Mouse (Mus musculus): ENCODE measurements at regions not wholly inside any gene's neighbourhood (a gene's known extent, or its start where the extent isn't known, plus 50 kb on each side); places are given as distances from the start of the nearest gene placed in this dataset.

GRCm38 (mm10) chr12:16135602-16136213, 319.0 kb upstream of the Trib2 start:
- no peak for DNase-seq

DNA sequence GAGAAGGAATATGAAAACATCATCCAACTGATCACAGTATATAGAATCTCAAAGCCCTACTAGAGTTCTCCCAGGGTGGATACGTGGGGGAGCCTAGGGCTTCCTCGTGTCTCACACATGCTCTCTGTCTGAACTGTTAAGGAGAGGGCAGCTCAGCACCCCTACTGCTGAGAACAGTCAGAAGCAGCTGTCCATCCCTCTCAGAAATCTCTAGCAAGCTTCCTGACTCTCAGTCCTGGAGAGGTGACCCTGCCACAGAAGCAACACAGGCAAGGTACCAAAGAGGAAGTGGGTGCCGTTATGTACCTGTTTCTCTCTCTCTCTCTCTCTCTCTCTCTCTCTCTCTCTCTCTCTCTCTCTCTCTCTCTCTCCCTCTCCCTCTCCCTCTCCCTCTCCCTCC, 317.7 kb upstream of the Trib2 start:
- no peak for DNase-seq

DNA sequence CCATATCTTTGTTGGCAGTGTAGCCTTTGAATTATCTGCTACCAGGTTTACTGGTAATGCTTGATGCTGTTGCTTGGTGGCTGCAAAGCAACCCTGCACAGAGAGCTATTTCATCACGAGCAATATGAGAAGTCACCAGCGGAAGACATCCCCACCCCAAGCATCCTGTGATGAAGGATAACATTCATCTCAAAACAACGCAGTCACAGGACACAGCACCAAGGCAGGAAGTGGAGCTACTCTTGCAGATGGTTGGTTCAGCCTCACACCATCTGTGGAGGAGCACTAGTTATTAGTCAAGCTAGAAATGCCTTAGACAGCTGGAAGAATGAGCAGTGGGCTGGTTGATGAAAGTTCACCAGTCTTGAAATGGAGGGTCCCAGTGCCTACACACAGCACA, 316.5 kb upstream of the Trib2 start:
- no peak for DNase-seq

- DNase-seq: no peak
Observed at GRCm38 (mm10) chr12:16131740-16132077, 315.0 kb upstream of the Trib2 start.

GRCm38 (mm10) chr12:16131028-16131739, 314.5 kb upstream of the Trib2 start:
- no peak for DNase-seq

GRCm38 (mm10) chr12:16130605-16131004, 313.9 kb upstream of the Trib2 start:
- DNase-seq: no peak

DNA sequence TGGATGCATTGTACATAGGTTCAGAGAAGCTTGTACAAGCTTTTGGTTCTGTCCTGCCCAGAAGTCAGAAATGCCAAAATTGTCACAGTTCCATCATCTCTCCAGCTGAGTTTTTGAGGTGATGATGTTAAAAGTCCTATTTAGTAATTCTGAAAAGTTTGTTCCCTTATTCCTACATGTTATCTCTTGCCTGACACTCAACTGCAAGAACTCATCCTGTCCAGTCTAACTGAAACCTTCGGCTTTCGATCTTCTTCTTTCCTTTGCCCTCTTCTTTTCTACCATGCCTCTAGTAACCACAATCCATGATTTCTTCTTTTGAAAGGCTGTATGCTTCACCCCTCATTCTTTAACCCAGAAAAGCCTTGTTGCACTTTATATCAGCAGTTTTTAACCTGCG, 313.2 kb upstream of the Trib2 start:
- no peak for DNase-seq

DNA sequence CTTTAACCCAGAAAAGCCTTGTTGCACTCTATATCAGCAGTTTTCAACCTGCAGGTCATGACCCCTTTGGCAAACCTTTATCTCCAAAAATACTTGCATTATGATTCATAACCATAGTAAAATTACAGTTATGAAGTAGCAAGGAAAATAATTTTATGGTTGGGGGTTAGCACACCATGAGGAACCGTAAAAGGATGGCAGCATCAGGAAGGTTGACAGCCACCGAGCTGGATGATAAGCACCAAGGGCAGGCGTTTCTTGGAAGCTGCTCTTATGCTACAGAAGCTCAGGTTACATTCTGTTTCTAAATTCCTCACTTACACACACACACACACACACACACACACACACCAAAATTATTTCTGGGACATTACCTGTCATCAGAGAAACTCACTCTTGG, 312.5 kb upstream of the Trib2 start:
- DNase-seq: no peak

- no peak for DNase-seq
Observed at GRCm38 (mm10) chr12:16124906-16125305, 308.2 kb upstream of the Trib2 start.

DNA sequence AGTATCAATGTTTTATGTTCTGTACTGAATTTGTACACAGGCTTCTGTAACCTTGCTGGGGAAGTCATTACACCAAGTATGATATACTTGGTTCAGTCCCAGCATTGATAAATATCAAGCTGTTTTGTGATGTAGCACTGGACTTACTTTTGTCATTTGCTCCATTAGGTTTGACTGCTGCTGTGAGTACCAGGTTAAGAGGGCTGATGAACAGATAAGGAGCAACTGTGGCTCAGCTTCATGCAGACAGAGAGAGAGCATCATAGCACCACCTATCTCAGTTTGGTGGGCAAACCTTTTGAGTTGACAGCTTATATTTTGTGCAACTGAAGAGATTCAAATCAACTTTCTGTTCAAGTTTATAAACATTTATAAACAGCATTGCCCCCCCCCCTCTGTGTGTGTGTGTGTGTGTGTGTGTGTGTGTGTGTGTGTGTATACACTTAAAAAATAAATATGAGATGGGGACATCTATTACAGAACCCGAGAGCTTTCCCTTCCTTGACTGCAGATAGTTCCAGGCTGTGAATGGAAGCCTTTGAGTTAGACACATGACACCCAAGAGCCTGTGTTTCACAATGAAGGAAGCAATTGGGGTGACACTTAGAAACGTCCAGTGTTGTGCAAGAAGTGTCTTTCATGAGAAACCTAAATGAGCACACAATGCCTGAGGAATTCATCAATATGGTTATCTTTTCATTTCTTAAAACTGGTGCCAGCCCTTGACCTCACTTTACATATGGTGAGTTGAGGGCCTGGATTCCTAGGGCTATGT, 305.8 kb upstream of the Trib2 start:
- DNase-seq: no peak

GRCm38 (mm10) chr12:16121787-16122186, 305.1 kb upstream of the Trib2 start:
- no peak for DNase-seq

GRCm38 (mm10) chr12:16118710-16119109, 302.0 kb upstream of the Trib2 start:
- DNase-seq: no peak

DNA sequence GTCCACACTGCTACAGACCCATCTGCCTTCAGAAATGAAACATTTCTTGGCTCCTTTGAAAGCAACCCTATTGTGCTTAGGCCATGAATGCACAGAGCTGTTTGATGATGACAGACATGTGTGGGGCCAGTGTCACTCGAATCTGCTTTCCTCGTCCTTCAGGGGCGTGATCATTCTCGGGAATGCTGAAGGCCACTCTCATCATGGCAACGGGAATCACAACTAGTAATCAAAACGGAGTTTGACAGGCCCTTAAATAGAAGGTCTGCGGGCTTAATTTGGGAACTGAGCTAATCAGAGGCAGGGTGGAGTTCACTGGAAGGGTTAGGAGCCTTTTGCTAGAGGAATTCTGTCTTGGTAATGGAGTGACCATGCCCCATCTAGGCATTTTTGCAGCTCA, 290.2 kb upstream of the Trib2 start:
- no peak for DNase-seq

DNA sequence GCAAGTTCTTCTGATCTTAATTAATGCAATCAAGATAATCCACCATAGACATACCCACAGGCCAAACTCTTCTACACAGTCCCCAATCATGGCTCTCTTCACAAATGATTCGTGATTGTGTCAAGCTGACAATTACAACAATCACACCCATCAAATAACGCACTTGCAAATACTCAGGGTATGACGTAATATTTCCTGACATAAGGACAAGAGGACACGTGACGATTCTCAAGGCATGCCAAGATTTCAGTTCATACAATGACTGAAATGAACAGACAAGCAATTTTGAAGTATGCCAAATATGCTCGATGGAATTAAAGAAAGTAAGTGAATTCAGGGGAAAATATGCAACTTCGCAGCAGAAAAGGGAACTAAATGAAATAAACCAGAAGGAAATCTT, 282.1 kb upstream of the Trib2 start:
- DNase-seq: no peak

DNA sequence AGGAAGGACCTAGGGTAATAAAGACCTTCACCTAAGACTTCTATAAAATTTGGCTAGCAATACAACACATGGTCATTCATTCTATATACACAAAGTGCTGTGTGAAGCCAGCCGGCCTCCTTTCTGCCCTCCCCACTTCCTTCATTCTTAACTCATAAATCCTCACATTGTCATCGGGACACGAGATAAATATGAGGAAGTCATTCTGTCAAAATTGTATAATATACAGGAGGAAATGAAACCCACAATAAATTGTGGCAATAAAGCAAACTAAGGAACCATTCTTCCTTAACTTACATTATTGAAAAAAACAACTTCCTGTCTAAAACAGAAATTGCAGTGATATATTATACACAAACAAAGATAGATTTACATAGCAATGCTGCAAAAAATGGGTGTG, 275.9 kb upstream of the Trib2 start:
- no peak for DNase-seq

GRCm38 (mm10) chr12:16091336-16091735, 274.6 kb upstream of the Trib2 start:
- no peak for DNase-seq

GRCm38 (mm10) chr12:16083176-16083575, 266.5 kb upstream of the Trib2 start:
- DNase-seq: no peak

DNA sequence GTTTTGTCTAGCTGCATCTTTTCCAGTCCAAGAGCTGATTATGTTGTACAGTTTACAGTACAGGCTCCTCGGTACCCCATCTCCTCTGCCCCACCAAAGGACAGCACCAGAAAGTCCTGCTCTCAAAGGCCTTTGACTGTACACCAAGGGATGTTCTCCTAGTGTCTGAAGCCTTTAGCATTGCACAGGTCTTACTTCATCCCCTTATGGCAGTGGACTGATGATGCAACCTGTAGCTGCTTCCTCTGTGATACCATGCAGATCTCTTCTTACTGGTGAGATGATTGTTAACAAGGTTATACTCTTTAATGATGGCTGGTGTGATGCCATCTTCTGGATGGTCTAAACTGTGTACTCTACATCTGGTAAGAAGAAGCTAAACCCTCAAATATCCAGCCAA, 260.5 kb upstream of the Trib2 start:
- no peak for DNase-seq

DNA sequence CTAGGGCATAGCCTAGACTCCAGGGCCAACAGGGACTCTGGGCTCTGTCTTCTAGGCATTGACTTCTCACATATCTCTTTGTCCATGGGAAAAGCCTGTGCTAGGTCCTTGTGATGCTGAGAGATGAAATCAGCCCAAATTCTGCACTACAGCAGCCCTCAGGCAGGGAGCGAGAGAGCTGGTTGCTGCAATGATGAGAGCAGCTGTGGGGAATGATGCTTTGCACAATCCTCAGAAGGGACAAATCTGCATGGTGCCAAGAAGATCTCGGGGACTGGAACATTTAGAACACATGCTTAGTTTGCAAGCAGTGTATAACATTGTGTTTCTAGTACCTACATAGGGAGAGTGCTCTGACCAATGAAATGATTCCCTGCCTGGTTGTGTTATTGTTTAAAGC, 259.2 kb upstream of the Trib2 start:
- DNase-seq: no peak

- peak; percentile 80 for DNase-seq
Observed at GRCm38 (mm10) chr12:16068940-16069339, 252.2 kb upstream of the Trib2 start.

- DNase-seq: no peak
Observed at GRCm38 (mm10) chr12:16062689-16063088, 246.0 kb upstream of the Trib2 start.

DNA sequence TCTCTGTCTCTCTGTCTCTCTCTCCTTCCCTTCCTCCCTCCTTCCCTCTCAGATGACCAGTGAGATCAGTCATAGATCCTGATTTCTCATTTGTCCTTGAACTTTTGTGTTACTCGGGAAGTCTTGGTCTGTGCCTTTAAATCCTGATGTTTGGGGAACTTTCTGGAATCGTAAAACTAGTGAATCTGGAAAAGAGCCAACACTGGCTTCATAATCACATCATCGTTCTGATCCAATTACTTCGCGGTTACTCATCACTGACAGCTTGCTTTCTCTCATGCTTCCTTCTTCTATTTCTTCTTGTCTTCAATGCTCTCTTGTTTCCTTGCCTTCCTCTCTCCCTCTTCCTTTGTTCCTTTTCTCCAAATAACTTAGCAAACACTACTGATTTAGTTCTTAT, 243.7 kb upstream of the Trib2 start:
- DNase-seq: no peak

- DNase-seq: no peak
Observed at GRCm38 (mm10) chr12:16058255-16058654, 241.5 kb upstream of the Trib2 start.

GRCm38 (mm10) chr12:16056831-16057230, 240.1 kb upstream of the Trib2 start:
- DNase-seq: no peak
